Mouse (Mus musculus) heart, adult 8-10 months (tissue): ENCODE measurements around the gene Tmem165. TPM values are rescaled to one million over a fixed set of nuclear protein-coding genes. Genes with fewer than 3 reads are reported as not detected.

Experiments
- DNase-seq: peaks from one replicate; pipeline ENCODE4 v3.0.0; 2022; ENCODE audit warnings: low spot score
- total RNA-seq, 4 experiments: library from RNA; stranded (reverse); gene quantifications; 2 replicates each; pipeline ENCODE4 v1.2.4; 2022

Gene Tmem165
- total RNA-seq: 10 to 100 TPM; 15.6 to 20.2 (median 19.4) TPM

DNA sequence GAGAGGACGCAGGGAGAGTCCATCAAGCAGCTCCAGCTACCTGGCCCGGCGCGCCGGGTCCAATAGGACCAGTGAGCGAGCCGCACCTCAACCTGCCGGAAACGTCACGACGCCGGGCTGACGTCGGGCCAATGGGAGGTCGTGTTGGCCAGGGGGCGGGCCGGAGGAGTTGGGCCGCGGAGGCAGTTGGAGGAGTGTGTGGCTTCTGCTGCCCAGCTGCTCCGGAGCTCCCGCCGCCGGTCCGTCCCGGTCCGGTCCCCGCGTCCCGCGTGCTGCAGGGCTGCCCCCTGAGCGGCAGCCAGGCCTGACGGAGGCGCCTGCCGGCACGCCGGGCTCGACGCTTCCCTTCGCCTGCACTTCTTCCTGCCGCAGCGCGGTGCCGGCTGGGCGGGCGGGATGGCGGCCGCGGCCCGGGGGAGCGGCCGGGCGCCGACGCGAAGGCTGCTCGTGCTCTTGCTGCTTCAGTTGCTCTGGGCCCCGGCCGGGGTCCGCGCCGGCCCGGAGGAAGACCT is at the start of gene Tmem165:
TSS of gene Tmem165 (plus strand) at position 131 of the 512 bp plus-strand sequence.
- DNase-seq: peak; percentile 95

DNA sequence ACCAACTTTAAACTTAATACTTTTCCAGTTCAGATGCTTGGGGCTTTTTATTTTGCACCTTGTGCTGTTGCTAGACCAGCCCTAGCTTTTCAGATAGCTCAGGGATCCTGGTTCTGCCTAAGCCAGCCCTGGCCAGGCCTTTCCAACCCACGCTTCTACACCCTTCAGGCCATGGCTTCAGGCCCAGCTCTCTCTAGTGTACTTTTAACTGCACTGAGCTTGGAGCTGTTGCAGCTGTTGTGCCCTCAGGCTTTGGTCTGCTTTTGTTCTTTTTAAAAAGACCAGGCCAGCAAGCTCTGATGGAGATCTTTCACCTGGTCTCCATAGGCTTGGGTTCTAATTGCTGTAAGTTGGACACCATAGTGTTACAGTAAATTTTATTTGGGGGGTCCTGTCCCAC is 48.0 kb upstream of the Tmem165 start:
- DNase-seq: peak; percentile 56

DNA sequence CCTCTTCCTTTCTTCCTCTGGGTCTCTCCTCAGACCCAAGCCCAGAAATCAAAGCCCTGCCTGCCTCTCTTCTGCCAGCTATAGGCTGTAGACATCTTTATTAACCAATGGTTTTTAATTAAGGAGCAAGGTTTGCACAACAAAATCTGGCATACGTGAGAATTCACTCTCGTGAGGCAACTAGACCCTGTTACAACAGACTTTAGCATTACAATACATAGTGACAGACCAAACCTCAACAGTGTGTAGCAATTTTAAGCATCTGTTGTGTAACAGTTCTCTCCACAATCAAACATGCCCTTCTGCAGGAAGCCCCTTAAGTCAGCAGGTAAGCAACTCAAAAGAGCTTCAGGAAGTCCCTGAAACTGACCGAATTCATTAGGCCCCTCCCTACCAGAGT is 47.4 kb upstream of the Tmem165 start:
- DNase-seq: no peak

DNA sequence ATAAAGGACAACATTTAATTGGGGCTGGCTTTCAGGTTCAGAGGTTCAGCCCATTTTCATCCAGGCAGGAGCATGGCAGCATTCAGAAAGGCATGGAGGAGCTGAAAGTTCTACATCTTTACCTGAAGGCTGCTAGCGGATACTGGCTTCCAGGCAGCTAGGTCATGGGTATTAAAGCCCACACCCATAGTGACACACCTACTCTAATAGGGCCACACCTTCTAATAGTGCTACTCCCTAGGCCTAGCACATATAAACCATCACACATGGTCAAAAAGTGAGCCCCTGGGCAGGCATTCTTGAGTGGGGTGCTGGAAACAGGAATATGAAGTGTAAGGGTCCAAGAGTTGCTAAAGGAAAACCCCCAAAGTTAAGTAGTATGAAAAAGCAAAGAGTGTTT is 46.1 kb upstream of the Tmem165 start:
- DNase-seq: no peak

DNA sequence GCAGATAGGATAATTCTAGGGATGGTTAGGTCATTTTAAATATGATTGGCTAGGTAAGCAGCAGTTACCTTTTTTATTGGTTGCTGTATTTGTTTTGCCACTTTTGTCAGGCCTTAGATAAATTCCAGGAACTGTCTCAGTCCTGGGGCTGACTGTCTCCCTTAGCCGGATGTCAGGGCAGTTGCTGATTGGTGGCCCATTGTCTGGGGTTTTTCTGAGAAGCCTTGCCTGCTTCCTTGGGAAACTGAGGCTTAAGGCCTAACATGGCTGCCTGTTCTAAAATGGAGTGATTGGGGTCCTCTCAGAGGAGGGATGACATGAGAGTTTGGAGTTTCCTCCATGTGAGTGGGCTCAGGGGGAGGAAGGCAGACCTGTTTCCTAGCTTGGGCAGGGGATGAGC is 45.6 kb upstream of the Tmem165 start:
- DNase-seq: no peak

DNA sequence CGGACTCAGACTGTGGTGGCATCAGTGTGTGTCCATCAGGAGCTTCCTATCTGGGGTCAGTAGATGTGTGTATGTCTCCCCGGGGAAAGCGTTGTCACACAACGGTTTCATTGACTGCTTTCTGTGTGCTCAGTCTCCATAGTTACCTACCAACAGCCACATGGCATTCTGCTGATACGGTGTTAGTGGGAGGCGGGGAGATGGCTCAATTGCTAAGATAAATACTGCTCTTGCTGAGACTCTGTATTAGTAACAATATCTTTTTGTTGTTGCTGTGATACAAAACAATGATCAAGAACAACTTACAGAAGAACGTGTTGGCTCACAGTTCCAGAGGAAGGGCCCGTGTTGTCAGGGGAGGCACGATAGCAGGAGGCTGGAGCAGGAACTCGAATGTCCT is 45.2 kb upstream of the Tmem165 start:
- no peak for DNase-seq

DNA sequence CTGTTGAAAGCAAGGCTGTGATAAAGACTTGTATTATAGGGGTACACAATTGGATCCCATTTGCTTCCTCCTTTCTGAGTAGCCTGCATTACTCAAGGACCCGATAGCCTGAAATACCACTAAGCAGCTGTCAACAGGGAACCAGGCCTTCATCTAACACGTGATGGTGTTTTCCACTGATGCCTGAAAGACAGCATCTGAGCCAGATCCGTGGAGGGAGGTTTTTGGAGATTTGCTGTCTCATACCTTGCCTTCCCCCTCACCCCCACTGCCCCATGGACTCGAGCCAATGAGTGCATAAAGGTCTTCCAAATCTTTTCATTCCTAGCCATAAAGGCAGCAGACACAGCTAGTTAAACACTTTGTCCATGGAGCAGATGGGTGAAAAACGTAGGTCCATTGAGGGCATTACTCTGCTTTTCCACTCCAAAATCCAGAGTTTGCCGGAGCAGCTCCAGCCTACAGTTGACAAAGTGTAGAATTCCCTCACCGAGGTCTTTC is 44.5 kb upstream of the Tmem165 start:
- peak; percentile 32 for DNase-seq

DNA sequence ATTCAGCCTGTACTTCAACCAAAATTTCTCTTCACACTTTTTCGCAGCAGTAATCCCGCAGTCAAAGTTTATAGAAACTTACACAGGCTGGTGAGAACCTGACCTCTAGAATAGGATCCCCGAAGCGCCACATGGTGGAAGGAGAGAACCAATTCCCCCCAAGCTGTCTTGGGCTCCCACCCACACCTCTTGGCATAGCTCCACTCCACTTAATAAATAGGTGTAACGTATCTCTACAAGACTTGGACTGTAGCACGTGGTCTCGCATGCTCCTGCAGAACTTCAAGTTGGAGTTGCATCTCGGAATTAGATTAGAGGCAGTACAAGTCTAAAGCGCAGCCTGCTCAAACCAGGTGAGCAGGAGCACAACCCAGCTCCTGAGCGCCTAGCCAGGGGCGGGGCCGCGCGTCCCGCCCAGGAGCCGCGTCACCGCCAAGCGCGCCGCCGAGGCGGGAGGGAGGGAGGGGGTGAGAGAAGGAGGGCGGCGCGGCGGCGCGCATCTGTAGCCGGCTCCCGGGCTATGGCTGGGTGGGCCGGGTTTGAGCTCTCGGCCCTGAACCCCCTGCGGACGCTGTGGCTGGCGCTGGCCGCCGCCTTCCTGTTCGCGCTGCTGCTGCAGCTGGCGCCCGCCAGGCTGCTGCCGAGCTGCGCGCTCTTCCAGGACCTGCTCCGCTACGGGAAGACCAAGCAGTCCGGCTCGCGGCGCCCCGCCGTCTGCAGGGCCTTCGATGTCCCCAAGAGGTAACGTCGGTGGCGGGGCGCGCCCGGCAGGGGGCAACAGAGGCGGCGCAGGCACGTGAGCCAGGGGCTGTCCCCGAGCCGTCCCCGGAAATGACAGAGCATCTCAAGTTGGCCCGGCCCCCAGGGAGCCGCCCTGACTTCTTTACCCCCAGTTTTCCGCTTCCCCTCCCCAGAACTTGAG is 43.6 kb upstream of the Tmem165 start, which contains the start of gene Srd5a3:
TSS of gene Srd5a3 (plus strand) at position 464 of the 922 bp plus-strand sequence.
- DNase-seq: peak; percentile 97

DNA sequence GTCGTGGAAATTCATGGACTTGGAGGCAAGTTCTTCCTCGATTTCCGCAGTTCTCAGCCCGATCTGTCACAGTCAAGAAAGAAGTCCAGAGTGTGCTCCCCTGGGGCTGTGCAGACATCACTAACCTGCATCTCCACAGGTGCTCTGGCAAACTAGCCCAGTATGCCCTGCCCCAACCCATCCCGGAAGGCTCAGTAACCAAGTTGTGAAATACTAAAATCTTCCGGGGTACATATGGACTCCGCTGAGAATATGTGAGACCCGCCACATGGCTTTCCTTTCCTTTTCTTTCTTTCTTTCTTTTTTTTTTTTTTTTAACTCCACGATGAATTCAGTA is 43.0 kb upstream of the Tmem165 start:
- DNase-seq: no peak

DNA sequence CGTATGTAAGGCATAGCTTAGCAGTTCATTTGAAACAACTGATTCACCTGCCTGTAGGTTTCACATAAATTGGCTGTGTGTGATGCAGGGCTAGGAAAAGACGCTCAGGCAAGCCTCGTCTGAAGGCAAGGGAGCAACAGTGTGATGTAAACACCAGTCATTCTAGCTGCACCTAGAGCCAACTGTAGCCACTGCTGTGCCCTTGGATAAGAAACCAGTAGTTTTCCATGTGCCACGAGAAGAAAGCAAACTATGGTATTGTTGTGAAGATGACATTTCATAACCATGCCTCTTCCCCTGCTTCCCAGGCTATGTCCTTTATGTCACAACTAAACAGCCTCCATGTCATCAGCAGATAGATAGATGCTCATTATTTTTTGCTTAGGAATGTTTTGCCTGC is 40.3 kb upstream of the Tmem165 start:
- DNase-seq: no peak

DNA sequence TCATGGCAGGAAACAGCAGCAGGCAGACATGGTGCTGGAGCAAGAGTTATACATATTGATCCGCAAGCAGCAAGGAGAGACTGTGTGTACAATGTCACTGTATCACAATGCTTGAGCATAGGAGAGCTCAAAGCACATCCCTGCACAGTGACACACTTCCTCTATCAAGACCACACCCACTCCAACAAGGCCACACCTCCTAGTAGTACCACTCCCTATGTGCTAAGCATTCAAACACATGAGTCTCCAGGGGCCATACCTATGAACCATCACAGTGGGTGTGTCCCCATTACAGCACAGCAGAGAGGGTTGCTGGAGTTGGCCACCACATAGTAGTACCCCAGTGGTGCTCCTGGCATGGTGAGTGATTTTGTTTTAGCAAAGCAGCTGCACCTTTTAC is 37.3 kb upstream of the Tmem165 start:
- DNase-seq: no peak

DNA sequence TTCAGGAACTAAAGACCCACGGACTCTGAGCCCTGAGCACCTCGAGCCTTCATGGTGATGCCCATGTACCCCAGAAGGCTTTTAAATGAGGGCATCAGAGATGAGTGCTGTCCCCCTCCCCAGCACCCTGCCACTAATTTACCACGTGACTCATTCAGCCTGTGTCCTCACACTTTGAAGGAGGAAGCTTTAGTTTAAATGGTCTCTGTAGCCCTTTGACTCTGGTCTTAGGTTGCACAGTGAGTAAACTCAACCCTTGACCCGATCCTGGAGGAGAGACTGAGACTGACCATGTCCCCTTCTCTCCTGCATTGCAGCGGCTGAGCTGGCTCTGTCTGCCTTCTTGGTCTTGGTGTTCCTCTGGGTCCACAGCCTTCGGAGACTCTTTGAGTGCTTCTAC is 34.2 kb upstream of the Tmem165 start:
- DNase-seq: no peak

DNA sequence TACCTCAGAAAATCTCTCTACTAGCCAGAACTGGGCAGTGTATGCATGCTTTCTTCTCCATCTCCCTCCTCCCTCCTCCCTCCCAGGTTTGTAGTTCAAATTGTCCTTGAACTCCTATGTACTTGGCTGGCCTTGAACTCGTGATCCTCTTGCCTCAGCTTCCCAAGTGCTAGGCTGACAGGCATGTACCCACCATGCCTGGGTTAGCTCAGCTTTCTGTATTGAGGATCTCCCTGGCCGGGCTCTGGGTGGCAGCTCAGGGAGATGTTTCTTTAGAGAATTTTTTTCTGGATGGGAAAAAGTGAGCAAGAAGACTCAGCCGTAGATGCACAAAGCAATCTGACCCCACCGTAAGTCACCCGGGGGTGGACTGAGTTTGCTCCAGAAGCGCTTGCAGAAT is 30.7 kb upstream of the Tmem165 start:
- no peak for DNase-seq

DNA sequence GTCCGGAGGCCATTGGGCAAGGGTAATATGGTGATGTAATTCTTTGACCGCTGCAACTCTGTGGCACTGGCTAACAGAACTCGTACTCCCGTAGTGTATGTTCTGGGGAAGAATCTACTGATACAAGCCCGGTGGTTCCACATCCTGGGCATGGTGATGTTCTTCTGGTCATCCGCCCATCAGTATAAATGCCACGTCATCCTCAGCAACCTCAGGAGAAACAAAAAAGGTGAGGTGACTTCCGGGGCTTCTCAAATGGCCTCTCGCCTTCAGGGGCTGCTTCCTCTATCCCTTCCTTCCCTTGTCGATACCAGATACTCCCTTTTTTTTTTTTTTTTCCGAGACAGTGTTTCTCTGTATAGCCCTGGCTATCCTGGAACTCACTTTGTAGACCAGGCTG is 30.2 kb upstream of the Tmem165 start:
- no peak for DNase-seq

DNA sequence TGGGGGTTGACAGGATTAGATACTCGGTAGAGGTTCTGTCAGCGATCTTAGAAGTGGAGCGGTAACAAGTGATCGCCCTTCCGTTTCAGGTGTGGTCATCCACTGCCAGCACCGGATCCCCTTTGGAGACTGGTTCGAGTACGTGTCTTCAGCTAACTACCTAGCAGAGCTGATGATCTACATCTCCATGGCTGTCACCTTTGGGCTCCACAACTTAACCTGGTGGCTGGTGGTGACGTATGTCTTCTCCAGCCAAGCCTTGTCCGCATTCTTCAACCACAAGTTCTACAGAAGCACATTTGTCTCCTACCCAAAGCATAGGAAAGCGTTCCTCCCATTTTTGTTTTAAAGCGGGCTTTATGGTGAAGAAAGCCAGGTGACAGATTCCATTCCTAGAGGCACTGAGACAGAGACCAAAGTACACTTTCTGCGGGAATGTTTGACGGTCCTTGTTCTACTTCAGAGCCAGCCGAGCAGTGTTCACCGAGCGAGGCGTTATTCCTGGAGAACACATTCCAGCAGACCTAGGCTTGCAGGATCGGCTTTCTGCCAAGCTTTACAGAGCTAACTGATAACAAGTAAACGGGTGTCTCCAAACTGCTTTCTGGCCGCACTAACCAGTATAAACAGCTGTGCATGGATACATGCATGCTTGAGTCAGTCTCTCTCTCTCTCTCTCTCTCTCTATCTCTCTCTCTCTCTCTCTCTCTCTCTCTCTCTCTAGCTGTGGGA is 29.1 kb upstream of the Tmem165 start:
- no peak for DNase-seq

DNA sequence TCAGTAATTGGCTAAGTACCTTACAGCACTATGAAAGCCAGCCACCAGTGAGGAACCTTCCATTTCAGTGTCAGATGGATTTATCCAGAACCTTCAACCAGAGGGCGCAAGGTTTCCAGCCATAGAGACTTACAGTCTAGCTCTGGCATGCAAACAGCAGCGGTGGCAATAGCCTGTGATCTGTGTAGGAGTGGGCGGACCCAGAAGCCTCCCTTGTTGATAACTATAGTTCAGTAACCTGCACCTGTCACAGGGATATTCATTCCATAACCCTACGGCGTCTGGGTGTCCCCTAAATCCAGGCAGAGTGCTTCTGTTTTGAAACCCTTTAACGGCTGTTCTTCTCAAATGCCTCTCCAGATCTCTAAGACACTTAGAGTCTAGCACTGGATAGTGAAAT is 24.1 kb upstream of the Tmem165 start:
- no peak for DNase-seq

DNA sequence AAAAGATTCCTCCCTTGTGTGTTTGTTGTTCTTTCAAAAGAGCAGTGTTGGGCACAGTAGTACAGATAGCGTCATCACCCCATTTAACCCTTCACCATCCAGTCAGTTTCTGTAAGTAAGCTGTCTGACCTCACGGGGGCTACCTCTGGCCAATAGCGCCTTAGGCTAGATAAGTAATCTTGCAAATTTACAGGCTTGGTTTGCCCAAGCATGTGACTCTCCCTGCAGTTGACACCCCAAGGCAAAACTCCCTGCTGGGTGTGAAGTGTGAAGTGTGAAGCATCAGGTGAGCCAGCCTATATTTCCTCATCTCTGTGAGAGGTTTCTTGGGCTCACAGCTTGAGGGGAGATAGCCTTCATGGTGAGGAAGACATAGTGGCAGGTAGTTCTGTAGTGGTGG is 23.6 kb upstream of the Tmem165 start:
- no peak for DNase-seq

DNA sequence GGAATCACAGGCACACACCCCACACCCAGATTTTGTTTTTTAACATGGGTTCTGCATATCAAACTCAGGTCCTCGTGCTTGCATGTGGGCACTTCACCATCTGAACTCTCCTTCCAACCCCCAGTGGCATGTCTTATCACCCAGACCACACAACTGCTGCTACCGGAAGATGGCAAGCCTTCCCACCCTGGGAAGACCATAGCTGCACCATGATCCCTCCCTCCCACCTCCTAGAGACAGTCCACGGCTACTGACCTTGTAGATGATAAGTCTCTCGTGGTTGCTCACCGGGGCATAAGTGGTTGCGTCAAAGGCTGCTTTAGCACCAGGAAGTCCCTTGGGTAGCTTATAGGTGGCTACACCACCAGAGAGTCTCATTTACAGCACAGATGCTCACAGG is 22.2 kb upstream of the Tmem165 start:
- no peak for DNase-seq

DNA sequence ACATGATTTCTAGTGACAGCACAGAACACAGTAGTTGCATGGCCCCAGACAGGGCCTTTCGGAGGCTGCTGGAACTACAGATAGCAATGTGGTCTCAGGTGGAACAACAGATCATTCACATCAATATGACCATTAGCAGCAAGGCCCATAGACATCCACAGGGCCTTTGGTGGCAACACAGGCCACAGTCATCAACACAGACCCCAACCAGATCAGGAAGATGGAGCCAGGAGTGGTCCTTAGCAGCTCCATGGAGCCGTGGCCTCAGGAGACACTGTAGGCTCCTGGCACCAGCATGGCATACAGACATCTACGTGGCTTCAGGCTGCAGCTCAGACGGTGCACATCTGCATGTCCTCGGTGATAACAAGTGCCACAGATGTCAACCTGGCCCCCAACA is 20.8 kb upstream of the Tmem165 start:
- DNase-seq: no peak

DNA sequence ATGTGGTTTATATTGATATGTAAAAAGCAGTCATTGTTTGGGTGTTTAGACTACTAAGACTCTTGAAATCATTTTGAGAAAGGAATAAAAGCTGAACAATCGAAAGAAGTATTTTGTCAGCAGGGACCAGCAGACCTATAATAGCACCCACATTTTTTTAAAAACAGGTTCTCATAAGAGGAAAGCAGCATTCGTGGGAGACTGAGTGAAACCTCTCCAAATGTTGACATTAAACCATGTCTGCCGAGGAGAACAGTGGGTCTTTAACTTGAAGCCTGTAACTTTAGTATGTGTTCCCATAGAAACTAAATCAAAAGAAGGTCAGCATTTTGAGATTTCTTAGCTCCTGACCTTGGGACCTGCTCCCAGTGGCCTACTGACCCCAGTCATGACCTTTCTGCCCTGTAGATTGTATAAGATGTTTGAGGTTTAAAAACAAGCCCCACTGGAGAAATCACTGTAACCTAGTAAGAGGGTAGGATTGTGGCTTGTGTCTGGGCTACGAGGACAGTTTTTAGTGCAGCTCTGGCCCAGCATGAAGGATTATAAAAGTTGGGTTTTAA is 19.8 kb upstream of the Tmem165 start:
- no peak for DNase-seq

DNA sequence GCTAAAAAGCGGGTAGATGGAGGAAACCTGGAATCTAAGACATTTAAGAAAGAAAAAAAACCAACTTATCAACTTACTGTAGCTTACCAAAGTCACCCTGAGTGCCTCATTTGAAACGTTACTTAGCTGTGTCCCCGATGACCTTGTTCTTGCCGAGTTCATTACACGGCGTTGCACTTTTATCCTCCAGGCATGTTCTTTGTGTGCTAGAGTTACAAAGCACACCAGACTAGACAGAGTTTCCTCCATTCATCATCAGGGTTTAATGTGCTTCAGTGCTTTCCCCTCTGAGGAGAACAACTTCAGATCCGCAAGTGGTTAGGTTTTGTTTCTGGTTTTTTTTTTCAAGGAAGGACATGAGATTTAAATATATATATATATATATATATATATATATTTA is 18.9 kb upstream of the Tmem165 start:
- no peak for DNase-seq

DNA sequence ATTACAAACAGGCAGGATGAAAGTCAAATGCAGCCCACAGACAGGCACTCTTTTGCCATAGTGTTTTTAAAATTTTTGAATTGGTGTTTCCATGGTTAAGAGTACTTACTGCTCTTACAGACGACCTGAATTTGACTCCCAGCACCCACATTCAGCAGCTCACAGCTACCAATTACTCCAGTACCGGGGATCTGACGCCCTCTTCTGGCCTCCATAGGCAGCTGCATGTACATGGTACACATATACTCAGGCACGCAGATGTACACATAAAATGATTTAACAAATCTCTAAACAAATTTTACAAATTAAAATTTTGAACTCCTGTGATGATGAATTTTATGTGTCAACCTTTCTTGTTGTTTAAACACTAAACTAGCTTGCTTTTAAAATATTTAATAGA is 13.2 kb upstream of the Tmem165 start:
- no peak for DNase-seq
